Mouse (Mus musculus): ENCODE measurements around the gene St5.

GRCm38 (mm10) chr7:109608831-109609230, 94.6 kb downstream of the St5 start:
- TF ChIP-seq POLR2A (IDR thresholded peaks at IDR 0.05; ENCODE audit: low read depth, low read length), result no peak
- TF ChIP-seq CTCF (IDR thresholded peaks at IDR 0.05; ENCODE audit: extremely low read depth, insufficient read depth, insufficient read length, insufficient replicate concordance), result no peak

Measured in spleen, adult 2 months (tissue).